Mouse (Mus musculus) central nervous system, embryonic 18 days (tissue): Measurements from ENCODE around the gene Ncam2. TPM values are rescaled to one million over a fixed set of nuclear protein-coding genes. Genes with fewer than 3 reads are reported as not detected.

Experiments used
- polyA plus RNA-seq: library from polyadenylated mRNA; depleted of rRNA; stranded (reverse); fragments of >200 nt; gene quantifications from 2 replicates; pipeline ENCODE4 v1.2.3, GENCODE M21; 2012; rRNA removed

Ncam2 gene
- polyA plus RNA-seq, result 12.7 and 15.2 TPM in 2 replicates

DNA sequence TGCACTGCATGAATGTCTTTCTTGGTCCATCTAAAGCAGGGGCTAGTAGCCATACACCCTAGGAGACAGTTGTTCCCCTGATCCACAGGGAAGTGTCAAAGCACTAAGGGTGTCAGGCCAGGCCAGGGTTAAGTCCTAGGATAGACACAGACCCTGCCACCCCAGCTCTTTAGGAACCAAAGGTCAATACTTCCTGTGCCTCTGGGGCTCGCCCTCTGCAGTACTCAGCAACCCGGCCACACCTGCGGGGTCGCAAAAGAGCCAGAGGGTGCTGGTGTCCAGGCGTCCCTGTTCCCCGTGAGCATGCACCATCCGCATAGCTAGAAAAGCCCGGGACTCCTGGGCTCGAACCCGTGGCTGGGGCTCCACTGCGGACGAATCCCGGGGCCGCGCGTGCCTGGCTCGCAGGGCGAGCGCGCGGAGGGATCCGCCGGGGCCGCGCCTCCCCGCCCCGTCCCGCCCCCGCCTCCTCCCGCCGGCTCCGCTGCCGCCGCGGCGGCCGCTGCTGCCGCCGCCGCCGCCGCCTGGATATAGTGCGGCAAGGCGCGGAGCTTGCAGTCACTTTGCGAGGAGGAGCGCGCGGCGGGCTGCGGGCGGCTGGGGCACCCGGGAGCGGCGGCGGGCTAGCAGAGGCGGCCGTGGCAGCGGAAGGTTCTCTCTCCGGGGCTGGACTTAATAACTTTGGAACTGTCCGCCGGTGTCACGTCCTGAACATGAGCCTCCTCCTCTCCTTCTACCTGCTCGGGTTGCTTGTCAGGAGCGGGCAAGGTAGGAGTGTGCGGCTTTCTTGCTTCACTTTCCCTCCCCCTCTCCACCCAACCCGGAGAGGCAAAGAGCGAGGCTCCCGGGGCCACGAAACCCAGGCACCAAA lies at the start of gene Ncam2:
Gene Ncam2, plus strand, starts transcription at position 497 of the 871 bp plus-strand sequence.

